Mouse (Mus musculus) frontal cortex, postnatal 10 days (tissue): ENCODE measurements around the gene Rab27a.

ENCODE experiments used
- DNase-seq, 2 experiments: peaks; one replicate each; pipeline ENCODE4 v3.0.0; 2022; ENCODE audit warnings: low spot score in 2 of 2, mixed read lengths in 1 of 2

Rab27a gene

DNA sequence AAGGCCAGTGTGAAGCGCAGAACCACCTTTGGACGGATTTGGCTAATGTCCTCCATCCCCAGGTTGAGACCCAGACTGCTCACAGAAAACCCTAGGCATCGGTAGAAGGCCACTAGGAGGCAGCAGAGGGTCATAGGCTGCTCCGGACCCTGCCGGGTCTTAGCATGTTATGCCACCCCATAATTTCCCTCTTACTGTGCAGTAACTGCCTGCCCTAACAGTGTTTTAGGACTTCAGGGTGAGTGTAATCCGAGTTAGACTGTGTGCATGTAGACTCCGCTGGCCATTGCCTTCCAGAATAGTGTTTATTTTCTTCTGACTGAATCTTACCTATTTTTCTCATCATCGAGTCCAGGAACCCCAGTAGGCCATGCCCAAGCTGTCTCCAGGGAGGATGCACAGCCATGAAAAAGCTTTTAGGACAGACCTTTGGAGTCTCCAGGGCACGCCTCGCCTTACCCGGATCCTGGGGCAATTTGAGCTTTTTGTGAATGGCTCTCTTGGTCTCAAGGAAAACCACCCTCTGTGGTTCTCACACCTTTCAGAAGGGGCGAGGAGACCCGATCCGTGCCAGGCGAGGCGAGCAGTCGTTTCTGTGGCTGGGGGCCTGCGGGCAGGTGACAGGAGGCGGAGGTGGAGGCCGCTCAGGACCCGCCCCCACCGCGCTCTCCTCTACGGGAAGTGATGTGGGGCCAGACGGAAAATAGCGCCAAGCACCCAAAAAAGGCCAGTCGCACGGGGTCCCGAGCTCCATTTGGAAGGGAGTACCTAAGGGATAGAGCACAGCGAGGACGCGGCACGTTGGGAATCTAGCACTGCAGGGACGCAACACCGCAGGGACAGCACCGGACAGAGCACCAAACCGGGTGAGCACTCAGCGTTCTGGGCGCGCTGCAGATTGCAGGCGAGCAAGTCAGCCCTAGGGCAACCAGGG lies at the start of gene Rab27a:
Rab27a (plus strand) TSS at position 709 of the 934 bp plus-strand sequence.
- DNase-seq, result peak; percentile 40 to 75

DNA sequence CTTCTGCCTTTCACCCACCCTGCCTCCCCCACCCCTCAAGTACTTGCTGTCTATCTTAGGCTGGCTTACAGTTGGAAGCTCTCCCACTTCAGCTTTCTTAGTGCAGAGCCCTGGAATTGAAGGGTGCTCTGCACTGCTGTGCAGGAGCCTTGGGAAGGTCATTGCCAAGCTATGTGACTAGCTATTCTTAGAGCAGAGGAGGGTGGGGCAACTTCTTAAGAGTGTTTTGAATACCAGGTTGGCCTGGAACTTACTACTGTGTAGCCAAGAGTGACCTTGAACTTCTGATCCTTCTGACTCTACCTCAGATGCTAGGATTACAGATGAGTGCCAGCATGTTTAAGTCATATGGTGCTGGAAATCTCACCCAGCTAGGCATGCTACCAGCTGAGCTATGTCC lies 48.5 kb upstream of the Rab27a start:
- DNase-seq, result no peak

DNA sequence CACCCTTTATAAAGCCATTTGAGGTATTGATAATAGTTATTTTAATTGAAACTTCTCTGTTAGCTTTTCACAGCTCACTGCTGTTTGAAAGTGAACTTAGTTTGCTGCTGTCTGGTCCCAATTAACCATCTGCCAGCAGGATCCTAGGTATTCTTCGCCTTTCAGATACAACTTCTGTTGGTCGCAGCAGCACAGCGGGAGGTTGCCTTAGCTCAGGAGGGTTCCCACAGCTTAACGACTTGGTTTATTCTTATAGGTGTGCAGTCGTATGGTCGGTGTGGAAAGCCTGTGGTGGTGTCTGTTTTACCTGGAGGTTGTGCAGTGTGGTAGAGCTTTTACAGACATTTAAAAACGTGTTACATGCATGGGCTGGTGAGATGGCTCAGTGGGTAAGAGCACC lies 47.8 kb upstream of the Rab27a start:
- no peak for DNase-seq

DNA sequence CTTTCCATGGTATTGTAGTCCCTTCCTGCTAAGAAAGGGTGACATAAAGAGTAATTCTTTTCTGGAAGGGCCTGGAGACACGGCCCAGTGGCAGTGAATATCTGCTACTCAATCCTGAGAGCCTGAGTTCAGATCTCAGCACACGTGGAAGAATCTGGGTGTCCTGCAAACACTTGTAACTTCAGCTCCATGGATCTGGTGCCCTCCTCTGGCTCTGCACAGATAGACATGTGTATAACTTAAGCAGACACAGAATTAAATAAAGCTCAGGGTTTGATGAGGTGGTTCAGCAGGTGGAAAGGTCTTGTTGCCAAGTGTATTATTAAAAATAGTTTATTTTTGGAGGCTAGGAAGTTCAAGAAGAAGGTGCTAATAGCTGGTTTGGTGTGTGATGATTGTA lies 44.2 kb upstream of the Rab27a start:
- no peak for DNase-seq

DNA sequence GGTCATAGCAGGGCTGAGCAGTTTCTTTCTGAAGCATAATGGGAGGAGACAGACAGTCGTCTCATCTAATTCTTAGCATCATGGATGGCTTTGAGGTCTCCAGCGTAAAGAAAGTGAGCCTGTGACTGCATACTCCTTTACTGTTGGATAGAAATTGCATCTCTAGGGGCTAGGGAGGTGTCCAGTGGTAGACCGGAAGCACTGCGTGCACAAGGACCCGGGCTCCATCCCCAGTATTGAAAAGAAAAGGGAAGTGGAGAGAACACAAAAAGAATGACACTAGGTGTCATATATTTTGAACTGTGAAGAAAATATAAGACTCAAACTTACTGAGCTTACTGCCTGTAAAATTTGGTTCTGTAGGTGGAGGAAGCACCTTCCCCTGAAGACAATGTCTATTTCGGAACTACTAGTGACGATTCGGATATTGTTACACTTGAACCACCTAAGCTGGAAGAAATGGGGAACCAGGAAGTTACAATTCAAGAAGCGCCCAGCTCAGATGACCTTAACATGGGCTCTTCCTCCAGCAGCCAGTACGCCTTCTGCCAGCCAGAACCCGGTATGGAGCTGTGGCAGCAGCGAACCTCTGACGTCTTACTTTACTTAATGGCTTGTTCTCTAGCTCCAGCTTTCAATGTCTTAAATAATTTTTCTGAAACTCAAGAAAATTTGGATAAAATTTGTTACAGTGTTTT lies 43.2 kb upstream of the Rab27a start:
- DNase-seq, result no peak

DNA sequence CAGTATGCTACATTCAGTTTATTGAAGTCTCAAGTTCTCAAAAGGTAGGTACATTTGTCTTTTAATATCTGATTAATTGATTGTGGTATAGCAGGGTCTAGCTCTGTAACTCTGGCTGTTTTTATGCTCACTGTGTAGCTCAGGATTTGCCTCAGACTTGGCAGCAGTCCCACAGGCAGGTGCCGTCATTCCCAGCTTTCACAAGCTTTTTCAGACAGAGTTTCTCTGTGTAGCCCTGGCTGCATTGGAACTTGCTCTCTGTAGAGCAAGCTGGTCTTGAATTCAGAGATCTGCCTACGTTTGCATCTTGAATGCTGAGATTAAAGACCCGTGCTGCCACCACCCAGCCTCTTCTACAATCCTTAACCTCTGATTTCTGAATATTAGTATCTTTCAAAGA lies 42.5 kb upstream of the Rab27a start:
- DNase-seq, result no peak

DNA sequence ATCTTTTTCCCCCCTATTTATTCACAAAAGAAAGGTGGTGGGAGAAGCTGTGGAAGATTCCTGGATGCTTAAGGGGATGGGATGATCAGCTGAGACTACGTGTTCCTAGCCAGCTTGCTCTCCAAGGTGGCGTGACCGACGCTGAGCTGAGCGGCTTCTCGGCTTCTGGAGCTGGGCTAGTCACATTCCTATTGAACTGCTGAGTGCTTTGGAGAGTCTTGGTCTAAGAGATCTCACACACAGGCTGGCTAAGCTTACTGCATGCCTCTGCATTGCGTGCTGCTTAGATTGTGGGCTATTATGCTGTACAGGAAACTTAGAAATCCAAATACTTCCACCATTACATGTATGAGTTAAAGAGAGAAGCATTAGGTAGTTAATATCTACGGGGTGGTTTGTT lies 40.6 kb upstream of the Rab27a start:
- no peak for DNase-seq

DNA sequence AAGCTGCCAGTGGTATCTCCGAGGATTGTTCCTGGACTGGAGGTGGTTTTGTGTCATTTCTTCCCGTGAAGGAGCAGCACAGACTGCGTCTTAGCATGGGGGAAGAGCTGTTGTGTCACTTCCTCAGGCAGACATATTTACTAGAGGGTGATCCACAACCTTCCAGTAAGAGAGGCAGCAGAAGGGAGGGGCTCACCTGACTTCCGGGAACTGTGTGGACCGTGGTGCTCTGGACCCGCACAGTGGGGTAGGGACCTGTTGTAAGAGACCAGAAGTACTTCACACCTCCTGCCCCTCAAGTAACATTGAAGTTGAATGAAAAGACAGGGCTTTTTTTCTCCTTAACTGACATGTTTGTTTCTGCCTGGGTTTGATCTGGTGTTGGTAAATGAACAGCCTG lies 39.5 kb upstream of the Rab27a start:
- DNase-seq, result no peak

DNA sequence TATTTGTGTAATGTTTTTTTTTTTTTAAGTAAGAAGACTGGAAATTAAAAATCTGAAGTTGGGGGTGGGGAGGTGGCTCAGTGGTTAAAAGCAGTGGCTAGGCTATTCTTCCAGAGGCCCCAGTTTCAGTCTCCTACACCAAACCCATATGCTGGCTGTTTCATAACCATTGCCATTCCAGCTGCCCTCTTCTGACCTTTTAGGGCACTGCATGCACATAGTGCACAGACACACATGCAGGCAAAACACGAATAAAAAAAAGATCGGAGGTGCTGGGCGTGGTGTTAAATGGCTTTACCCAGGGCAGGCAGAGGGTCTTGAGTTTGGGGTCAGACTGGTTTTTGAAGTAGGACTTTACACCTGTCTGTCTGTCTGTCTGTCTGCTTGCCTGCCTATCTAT lies 38.5 kb upstream of the Rab27a start:
- no peak for DNase-seq

DNA sequence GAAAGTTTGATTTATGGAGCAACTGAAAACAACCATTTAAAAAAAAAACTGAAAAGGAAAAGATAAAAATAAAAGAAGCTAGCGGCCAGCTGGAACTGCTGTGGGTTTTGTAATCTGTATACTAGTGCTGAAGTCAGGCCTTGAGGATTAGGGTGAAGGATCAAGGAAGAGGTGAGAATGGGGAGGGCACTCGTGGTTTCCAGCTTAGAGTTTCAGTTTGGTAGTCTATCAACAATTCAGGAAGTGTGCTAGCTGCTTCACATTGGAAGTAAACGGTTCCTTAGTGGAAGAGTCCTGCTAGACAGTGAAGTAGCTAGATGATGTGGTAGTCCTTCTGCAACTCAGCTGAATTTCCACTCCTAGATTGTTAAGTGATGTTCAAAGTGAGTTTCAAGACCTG lies 36.3 kb upstream of the Rab27a start:
- no peak for DNase-seq

DNA sequence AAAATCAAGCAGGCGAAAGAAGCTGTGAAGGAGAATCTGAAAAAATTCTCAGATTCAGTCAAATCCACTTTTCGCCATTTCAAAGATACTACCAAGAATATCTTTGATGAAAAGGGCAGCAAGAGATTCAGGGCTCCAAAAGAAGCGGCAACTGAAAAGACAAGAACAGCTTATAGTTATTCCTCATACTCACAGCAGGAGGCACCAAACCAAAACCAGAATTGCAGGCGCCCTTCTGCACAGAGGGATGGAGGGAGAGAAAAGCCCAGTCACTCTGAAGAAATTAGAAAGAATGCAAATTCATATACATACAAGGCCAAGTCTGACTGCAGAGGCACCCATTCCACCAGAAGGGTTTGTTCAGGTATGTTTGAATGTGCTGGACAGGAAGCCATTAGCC lies 32.0 kb upstream of the Rab27a start:
- DNase-seq, result no peak

DNA sequence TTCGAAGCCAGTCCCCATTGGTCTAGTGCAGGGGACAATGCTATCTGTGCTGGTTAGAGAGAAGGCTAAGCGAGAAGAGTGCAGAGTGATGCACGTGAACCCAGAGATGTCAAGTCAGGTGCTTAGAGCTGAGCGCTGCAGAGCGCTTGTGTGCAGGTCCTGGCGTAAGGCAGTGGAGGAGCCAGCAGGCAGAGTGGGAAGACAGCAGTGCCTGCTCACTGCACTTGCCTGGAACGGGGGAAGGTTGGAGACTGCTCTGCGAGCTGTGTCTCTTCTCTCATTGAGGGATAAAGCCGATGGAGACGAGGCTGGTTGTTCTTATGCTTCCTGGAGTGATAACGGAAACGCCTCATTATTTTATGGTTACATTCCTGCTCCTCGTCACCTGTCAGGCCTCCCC lies 29.9 kb upstream of the Rab27a start:
- no peak for DNase-seq

DNA sequence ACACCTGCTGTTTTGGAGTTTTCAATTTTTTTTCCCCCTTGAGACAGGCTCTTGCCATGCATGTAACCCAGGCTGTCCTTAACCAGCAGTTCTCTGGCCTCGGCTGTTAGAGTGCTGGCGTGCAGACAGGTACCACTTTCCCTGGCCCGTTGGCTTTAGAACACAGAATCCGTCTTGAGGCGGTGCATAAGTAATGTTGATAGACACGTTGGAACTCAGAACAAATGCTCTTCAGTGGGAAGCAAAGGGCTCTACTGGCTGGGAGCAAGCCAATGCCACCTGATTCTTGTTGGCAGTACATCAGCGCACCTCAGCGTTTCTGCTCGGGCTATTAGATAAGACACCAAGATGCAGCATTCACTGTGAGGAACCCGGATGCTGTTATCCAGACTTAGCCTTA lies 24.8 kb upstream of the Rab27a start:
- no peak for DNase-seq

DNA sequence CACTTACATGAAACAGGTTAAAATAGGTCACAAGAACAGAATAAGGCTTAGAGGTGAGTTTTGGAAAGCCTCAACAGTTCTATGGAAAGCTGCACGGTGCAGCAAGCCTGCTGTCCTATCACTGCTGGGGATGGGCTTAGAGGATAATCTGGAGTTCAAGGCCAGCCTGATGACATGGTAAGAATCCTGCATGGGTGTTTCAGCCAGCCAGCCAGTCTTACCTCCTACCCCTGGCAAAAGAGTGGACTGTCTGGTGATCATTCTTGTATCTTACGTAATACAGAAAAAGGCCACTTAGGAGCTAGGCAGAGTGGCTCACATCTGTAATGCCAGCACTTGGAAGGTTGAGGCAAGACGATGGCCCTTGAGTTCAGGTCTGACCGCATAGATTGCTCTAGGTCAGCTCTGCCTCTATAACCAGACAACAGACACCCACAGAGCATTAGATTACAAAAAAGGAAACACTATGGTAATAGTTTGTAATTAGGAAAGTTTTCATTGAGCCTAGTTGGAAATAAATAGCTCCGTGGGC lies 24.0 kb upstream of the Rab27a start:
- DNase-seq, result no peak

DNA sequence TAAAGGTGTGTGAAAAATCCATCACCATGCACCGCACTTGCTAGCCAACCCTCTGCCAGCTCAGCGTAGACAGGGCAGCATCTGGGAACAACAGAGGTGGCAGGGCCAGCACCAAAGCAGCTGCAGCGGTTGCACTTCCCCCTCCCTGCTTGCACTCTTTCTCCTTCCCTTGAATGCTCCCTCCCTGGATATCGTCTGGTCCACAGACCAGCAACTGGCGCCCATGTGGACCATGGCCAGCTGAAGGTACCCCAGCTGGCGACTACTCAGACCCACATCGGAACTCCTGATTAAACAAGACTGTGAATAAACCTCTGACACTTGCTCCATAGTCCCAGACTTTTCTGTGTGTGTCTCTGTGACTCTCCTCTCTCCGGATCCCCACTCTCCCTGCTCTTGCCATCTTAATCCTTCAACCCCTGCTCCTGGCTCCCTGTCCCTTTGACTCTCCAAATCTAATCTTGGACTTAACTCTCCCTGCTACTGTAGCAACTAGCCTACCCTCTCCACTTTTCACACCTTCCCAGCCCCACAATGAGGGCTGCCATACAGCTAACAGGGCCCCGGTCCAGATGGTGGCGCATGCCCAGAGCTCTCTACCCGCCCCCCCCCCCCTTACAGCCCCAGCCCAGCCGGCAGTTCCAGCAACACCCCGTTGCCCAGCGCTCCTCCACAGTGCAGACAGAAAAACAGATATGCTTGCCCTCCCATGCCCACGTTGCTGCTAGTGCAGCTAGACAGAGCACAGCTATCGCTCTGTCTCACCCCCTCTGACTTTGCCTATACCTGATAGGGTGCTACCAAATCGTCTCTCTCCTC lies 18.6 kb upstream of the Rab27a start:
- peak in 1 of 2 experiments; percentile 16 for DNase-seq

DNA sequence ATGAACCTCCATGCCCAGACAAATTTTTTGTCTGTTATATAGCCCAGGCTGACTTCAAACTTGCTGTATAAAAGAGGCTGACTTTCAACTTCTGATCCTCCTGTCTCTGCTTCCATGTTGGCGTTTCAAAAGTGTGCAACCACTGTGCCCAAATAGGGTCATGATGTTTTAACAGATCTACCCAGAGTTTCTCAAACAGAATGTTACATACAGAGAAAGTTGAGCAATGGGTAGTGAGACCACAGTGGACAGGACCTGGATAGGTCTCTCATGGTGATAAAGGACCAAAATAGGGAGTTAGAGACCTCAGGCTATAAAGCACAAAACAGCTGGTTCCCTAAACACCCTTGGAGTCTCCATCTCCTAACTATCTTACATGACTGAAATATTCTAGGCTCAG lies 14.2 kb upstream of the Rab27a start:
- no peak for DNase-seq

DNA sequence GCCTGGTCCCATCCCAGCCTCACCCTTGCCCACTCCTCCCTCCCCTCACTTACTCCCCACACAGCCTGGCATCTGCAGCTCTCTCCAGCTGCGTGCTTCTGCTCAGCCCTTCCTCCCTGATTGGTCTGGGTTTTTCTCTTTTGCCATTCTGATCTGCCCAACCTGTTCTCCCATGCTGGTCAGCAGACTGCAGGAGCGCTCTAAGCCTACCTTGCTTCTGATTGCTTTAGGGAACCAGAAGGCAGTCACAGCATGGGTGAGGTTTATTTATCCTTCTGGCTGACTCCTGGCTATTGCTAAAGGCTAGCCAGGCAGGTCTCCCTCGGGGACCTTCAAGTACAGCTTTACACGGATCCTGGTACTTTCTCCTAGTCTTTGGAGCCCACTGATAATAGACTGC lies 13.2 kb upstream of the Rab27a start:
- no peak for DNase-seq

DNA sequence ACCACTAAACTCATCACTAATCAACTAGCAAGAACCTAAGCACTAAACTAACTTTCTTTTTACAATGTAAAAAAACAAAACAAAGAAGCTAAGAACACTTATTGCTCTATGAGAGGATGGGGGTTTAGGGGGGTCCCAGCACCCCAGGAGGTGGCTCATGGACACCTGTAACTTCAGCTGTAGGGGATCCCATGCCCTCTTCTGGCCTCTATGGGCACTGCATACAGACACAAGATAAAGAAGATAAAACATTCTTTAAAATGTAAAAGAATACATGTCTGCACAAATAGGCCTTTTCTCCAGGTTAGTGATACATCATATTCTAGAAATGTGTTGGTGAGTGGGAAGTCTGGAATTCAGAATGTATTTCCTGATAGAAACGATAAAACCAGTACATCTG lies 11.2 kb upstream of the Rab27a start:
- DNase-seq, result no peak

DNA sequence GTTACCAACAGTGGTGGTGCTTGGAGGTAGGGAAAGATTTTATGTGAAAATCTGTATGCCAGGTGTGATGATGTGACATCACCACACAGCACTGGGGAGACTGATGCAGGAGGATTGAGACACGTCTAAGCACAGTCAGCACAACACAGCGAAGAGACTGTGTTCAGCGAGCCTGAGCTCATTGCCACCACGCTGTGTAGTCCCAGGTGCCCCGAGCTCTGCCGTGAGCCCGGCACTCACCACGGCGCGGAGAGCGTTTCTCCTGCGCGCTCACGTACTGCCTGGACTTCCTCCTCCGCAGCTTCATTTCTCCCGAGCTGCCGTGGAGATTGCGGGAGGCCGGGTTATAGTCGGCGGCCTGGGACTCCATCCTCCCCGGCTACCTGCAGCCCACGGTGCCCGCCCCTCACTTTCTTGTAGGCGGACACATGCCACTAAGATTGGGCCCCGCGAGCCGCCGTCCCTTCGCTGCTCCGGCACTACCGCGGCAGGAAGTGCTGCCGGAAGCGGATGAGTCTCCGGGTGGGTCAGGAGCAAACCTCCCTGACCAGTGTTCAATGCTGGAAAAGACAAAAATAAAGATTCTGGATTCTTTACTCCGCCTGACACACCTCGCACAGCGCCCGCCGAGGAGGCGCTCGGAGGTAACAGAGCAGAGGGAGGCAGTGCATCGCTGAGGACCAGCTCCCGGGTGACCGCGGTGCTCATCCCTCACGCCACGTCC lies 5.3 kb upstream of the Rab27a start:
- peak; percentile 82 to 91 for DNase-seq

DNA sequence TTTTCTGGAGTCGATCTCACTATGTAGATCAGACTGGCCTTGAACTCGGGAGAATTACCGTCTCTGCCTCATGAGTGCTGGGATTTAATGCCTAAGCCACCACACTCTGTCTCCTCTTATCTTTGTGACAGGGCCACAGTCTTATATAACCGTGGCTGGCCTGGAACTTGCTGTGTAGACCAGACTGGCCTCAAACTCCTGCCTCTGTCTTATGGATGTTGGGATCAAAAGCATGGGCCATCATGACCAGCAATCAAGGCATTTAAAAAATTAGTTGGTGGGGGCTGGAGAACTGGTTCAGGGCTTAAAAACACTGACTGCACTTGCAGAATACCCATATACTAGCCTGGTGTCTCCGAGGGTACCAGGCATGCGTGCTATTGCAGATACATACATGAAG lies 4.6 kb upstream of the Rab27a start, which contains the start of gene Pigb:
Pigb (minus strand) TSS at position 299 of the 400 bp plus-strand sequence.
- no peak for DNase-seq

DNA sequence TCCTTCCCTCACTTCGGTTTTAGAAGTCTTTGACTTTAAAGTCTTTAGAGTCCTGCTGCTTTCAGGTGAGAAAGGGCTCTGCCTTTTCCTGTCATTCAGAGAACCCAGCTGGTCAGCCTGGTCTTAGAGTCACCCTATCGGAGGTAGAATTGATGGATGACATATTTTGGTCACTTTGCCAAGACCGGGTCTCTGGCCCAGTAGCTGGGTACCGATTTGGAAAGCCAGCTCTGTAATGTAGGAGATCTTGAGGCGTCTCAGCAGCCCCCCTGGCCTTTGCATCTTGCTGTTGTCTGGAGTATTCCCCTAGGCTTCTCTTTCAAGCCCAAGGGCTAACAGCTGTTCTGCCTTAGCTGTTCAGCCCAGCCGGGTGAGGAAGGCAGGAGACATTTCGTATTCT lies 550 bp downstream of the Rab27a start:
- no peak for DNase-seq
